In the genomic region with DNA sequence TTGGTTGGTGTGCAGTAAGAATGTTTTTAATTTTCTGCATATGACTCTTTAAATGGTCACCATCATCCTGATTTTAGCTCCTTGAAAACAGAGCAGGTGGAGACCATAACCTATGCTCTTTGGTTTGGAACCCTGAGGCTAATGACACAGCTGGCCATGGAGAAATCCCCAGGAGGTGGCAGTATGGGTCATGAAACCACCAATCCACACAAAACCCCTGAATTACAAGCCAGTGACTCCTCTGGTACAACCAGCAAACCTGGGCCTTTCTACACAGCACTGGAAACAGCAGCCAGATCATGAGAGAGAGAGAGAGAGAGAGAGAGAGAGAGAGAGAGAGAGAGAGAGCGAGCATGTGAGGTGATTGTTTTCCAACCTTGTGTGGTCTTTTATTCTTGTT, we compare ENCODE assay signal across 8 mouse cellular contexts. TPM values are rescaled to one million over a fixed set of nuclear protein-coding genes. Genes with fewer than 3 reads are reported as not detected.
DNase-seq lines count a peak whose midpoint lies in the region; ATAC-seq and TF ChIP-seq lines count a peak whose summit lies in the region.

No protein-coding gene starts in this region.

- TF ChIP-seq EP300 in lung, postnatal 0 days (IDR thresholded peaks at IDR 0.05): no peak

- no peaks in the 10 kb centered on the region for H3K79me2 ChIP-seq in C2C12 (ENCODE audit: control insufficient read depth, insufficient read depth)

- peak overlapping the region; percentile 5; the same call in 1 of the 2 replicates for H3K27ac ChIP-seq in lung, postnatal 0 days (ENCODE audit: low read length)
- H3K27ac ChIP-seq in stomach, embryonic 14.5 days (ENCODE audit: low read length): no peak overlapping the region

- H3ac ChIP-seq in C2C12 (ENCODE audit: control insufficient read depth, insufficient read length, low read depth): no peak overlapping the region

- H3K79me3 ChIP-seq in C2C12 (ENCODE audit: low read depth): no peaks in the 10 kb centered on the region

- H3K9me3 ChIP-seq in lung, postnatal 0 days (ENCODE audit: low read length): no peaks in the 10 kb centered on the region
- no peaks in the 10 kb centered on the region for H3K9me3 ChIP-seq in stomach, embryonic 14.5 days (ENCODE audit: control insufficient read depth, low read depth, low read length)

- WGBS in lung, postnatal 0 days: 54% methylated on average over 1 of the region's 1 CpGs
- 71% methylated on average over 1 of the region's 1 CpGs for WGBS in stomach, embryonic 14.5 days

- TF ChIP-seq POLR2A in brain, embryonic 14.5 days (IDR thresholded peaks at IDR 0.05; ENCODE audit: borderline replicate concordance, extremely low read depth, insufficient read depth, insufficient read length, poor library complexity, severe bottlenecking): no peak

- DNase-seq in cerebellum, adult 11 months: peak; percentile 4
- peak; percentile 61 for DNase-seq in brain, embryonic 14.5 days (ENCODE audit: low read depth)
- peak; percentile 42 for DNase-seq in gastrocnemius, postnatal 10 days
- peak; percentile 78 for DNase-seq in kidney, postnatal 14 days
- DNase-seq in lung, postnatal 0 days (ENCODE audit: low spot score): peak; percentile 74

- ATAC-seq in cerebellum, adult (ENCODE audit: insufficient number of reproducible peaks, low FRiP score, low TSS enrichment): no peak
- peak; percentile 62 for ATAC-seq in lung, postnatal 0 days
- 0 out of 2 replicates have a peak, but pooled peaks have one; percentile 42 for ATAC-seq in stomach, embryonic 14.5 days (ENCODE audit: insufficient number of reproducible peaks, insufficient read depth, low FRiP score, low read depth)

- no peaks in the 10 kb centered on the region for H3K27me3 ChIP-seq in C2C12 (ENCODE audit: control insufficient read depth, insufficient read depth, insufficient read length)
- no peaks in the 10 kb centered on the region for H3K27me3 ChIP-seq in lung, postnatal 0 days (replicated peaks; ENCODE audit: insufficient read depth, low read length)
- H3K27me3 ChIP-seq in stomach, embryonic 14.5 days (ENCODE audit: control insufficient read depth, insufficient read depth, low read length): no peaks in the 10 kb centered on the region

- no peak overlapping the region for H3K4me3 ChIP-seq in C2C12 (ENCODE audit: insufficient read depth, poor library complexity, severe bottlenecking)
- no peak overlapping the region for H3K4me3 ChIP-seq in lung, postnatal 0 days (ENCODE audit: low read depth, low read length)
- H3K4me3 ChIP-seq in stomach, embryonic 14.5 days (ENCODE audit: low read depth, low read length): no peak overlapping the region

- no peaks in the 10 kb centered on the region for H3K36me3 ChIP-seq in C2C12 (ENCODE audit: control insufficient read depth, insufficient read depth)
- no peaks in the 10 kb centered on the region for H3K36me3 ChIP-seq in lung, postnatal 0 days (ENCODE audit: insufficient read depth, low read length)
- no peaks in the 10 kb centered on the region for H3K36me3 ChIP-seq in stomach, embryonic 14.5 days (ENCODE audit: control insufficient read depth, insufficient read depth, low read length)

- H3K4me1 ChIP-seq in lung, postnatal 0 days (ENCODE audit: insufficient read depth, low read depth, low read length): no peaks in the 10 kb centered on the region
- 0 out of 2 replicates have a peak, but pooled peaks cover 5% of the 10 kb centered on the region for H3K4me1 ChIP-seq in stomach, embryonic 14.5 days (ENCODE audit: control insufficient read depth, insufficient read depth, low read length)

- no peak overlapping the region for H3K4me2 ChIP-seq in lung, postnatal 0 days (replicated peaks; ENCODE audit: low read depth, low read length)
- no peak overlapping the region for H3K4me2 ChIP-seq in stomach, embryonic 14.5 days (replicated peaks; ENCODE audit: low read depth, low read length)

- no peak overlapping the region for H3K9ac ChIP-seq in lung, postnatal 0 days (replicated peaks; ENCODE audit: low read depth)
- H3K9ac ChIP-seq in stomach, embryonic 14.5 days (replicated peaks; ENCODE audit: low read depth, low read length): no peak overlapping the region

- TF ChIP-seq CTCF in C2C12 (IDR thresholded peaks at IDR 0.05; ENCODE audit: control insufficient read depth, insufficient read depth, insufficient read length): peak; percentile 47
- peak; percentile 58; the same call in 1 of the 2 replicates for TF ChIP-seq CTCF in brain, embryonic 14.5 days (IDR thresholded peaks at IDR 0.05; ENCODE audit: borderline replicate concordance, extremely low read depth, insufficient read depth, insufficient read length)
- TF ChIP-seq CTCF in lung, postnatal 0 days (IDR thresholded peaks at IDR 0.05): peak; percentile 79

TF ChIP-seq in C2C12, 6 proteins besides CTCF, POLR2A, EP300 and RAD21:
- no peak for TF ChIP-seq USF1 (IDR thresholded peaks at IDR 0.05; ENCODE audit: low read depth)
- TF ChIP-seq MAX (IDR thresholded peaks at IDR 0.05): no peak
- TF ChIP-seq CEBPB (IDR thresholded peaks at IDR 0.05; ENCODE audit: low read depth): no peak
- no peak for TF ChIP-seq MYOD1 (IDR thresholded peaks at IDR 0.05; ENCODE audit: control insufficient read depth, insufficient read length, low read depth)
- TF ChIP-seq FOSL1 (IDR thresholded peaks at IDR 0.05; ENCODE audit: insufficient read depth, low read length, poor library complexity, severe bottlenecking): no peak
- TF ChIP-seq MYOG (IDR thresholded peaks at IDR 0.05; ENCODE audit: control insufficient read depth, extremely low read depth, insufficient read length): no peak

RNA-seq across cellular contexts. Expression of a gene that starts 38.2 kb away (rescaled TPM):
- 91.7 TPM for polyA plus RNA-seq in C2C12 (2012; fragmentation: generic; extraction: Trizol)
- 27.2 and 34.0 TPM in 2 replicates for polyA plus RNA-seq in brain, embryonic 14.5 days (2012; rRNA removed)
- 100 to 1,000 TPM in 1 of 2 experiments, 10 to 100 TPM in 1; 67.8 to 110 TPM for total RNA-seq in gastrocnemius, postnatal 10 days (2021)
- polyA plus RNA-seq in lung, postnatal 0 days (2015; fragmentation: Nextera tagmentation; extraction: Ambion mirVana): 128 and 130 TPM in 2 replicates
- 140 TPM in 2 replicates for polyA plus RNA-seq in stomach, embryonic 14.5 days (2014; fragmentation: Nextera tagmentation; extraction: Ambion mirVana)

RNA-seq across cellular contexts. Expression of a gene that starts 38.4 kb away (rescaled TPM):
- not detected for polyA plus RNA-seq in C2C12 (2012; fragmentation: generic; extraction: Trizol)
- polyA plus RNA-seq in brain, embryonic 14.5 days (2012; rRNA removed): 0.08 TPM in 1 of 2 replicates, not detected in the other
- under 1 TPM in 1 of 2 experiments, not detected in 1; 0.54 TPM for total RNA-seq in gastrocnemius, postnatal 10 days (2021)
- polyA plus RNA-seq in lung, postnatal 0 days (2015; fragmentation: Nextera tagmentation; extraction: Ambion mirVana): 1.1 and 2.4 TPM in 2 replicates
- 0.55 and 1.2 TPM in 2 replicates for polyA plus RNA-seq in stomach, embryonic 14.5 days (2014; fragmentation: Nextera tagmentation; extraction: Ambion mirVana)

Comparison
In these comparisons a context has a peak if more than half of its experiments do, and no peak if none do; other contexts are left out.
1. DNase-seq: peak in every context shown above with its lines; median percentile 78 in kidney, postnatal 14 days; 74 in lung, postnatal 0 days; 61 in brain, embryonic 14.5 days; 42 in gastrocnemius, postnatal 10 days; 4 in cerebellum, adult 11 months.